Mouse (Mus musculus): ENCODE data around the gene Zfp398.
A peak's percentile ranks its signal among the peaks of the same experiment; 100 is the strongest.
"Not testable (repeated sequence)": the region's sequence is repeated elsewhere in the genome, so short reads cannot be mapped to it uniquely, and the experiment has no call there.

Zfp398 gene

GRCm38 (mm10) chr6:47824241-47824640, 11.2 kb upstream of the Zfp398 start:
- no peak for DNase-seq (ENCODE audit: low spot score in 2 of 2)

- DNase-seq (ENCODE audit: low spot score in 2 of 2) = no peak
Observed at GRCm38 (mm10) chr6:47827462-47827861, 8.0 kb upstream of the Zfp398 start.

- no peak for DNase-seq (ENCODE audit: low spot score in 2 of 2)
Observed at GRCm38 (mm10) chr6:47828950-47829349, 6.5 kb upstream of the Zfp398 start.

GRCm38 (mm10) chr6:47830104-47831078, 5.1 kb upstream of the Zfp398 start, which contains the start of gene Zfp786:
Gene Zfp786 (minus strand): TSS chr6:47830867.
- DNase-seq (ENCODE audit: low spot score in 2 of 2) = peak; percentile 87 to 92

- no peak for DNase-seq (ENCODE audit: low spot score in 2 of 2)
Observed at GRCm38 (mm10) chr6:47832220-47832619, 3.2 kb upstream of the Zfp398 start.

GRCm38 (mm10) chr6:47835984-47836521, 592 bp downstream of the Zfp398 start:
- DNase-seq (ENCODE audit: low spot score in 2 of 2) = peak; percentile 30 to 34

GRCm38 (mm10) chr6:47837630-47838029, 2.2 kb downstream of the Zfp398 start:
- no peak for DNase-seq (ENCODE audit: low spot score in 2 of 2)

GRCm38 (mm10) chr6:47841077-47841476, 5.6 kb downstream of the Zfp398 start:
- DNase-seq (ENCODE audit: low spot score in 2 of 2) = no peak

- DNase-seq (ENCODE audit: low spot score in 2 of 2) = no peak
Observed at GRCm38 (mm10) chr6:47841831-47842230, 6.4 kb downstream of the Zfp398 start.

- DNase-seq (ENCODE audit: low spot score in 2 of 2) = no peak
Observed at GRCm38 (mm10) chr6:47842337-47842736, 6.9 kb downstream of the Zfp398 start.

- DNase-seq (ENCODE audit: low spot score in 2 of 2) = no peak
Observed at GRCm38 (mm10) chr6:47845779-47846178, 10.3 kb downstream of the Zfp398 start.

- no peak for DNase-seq (ENCODE audit: low spot score in 2 of 2)
Observed at GRCm38 (mm10) chr6:47857241-47857640, 21.8 kb downstream of the Zfp398 start.

GRCm38 (mm10) chr6:47857729-47858128, 22.3 kb downstream of the Zfp398 start:
- DNase-seq (ENCODE audit: low spot score in 2 of 2) = not testable (repeated sequence)

- no peak for DNase-seq (ENCODE audit: low spot score in 2 of 2)
Observed at GRCm38 (mm10) chr6:47872266-47872665, 36.8 kb downstream of the Zfp398 start.

- no peak for DNase-seq (ENCODE audit: low spot score in 2 of 2)
Observed at GRCm38 (mm10) chr6:47877058-47877457, 41.6 kb downstream of the Zfp398 start, which contains the start of gene Zfp282. Gene Zfp282 (plus strand): TSS chr6:47877204.

- peak; percentile 70 to 81 for DNase-seq (ENCODE audit: low spot score in 2 of 2)
Observed at GRCm38 (mm10) chr6:47877461-47878132, 42.1 kb downstream of the Zfp398 start.

GRCm38 (mm10) chr6:47878133-47878514, 42.7 kb downstream of the Zfp398 start:
- DNase-seq (ENCODE audit: low spot score in 2 of 2) = no peak

- DNase-seq (ENCODE audit: low spot score in 2 of 2) = no peak
Observed at GRCm38 (mm10) chr6:47878593-47878992, 43.1 kb downstream of the Zfp398 start.

- DNase-seq (ENCODE audit: low spot score in 2 of 2) = no peak
Observed at GRCm38 (mm10) chr6:47879049-47879716, 43.7 kb downstream of the Zfp398 start.

GRCm38 (mm10) chr6:47880166-47880565, 44.7 kb downstream of the Zfp398 start:
- no peak for DNase-seq (ENCODE audit: low spot score in 2 of 2)

- no peak for DNase-seq (ENCODE audit: low spot score in 2 of 2)
Observed at GRCm38 (mm10) chr6:47888812-47889383, 53.4 kb downstream of the Zfp398 start.

Data from spleen, postnatal 14 days (tissue).